ENCODE assay signal across 9 mouse cellular contexts in the genomic region with DNA sequence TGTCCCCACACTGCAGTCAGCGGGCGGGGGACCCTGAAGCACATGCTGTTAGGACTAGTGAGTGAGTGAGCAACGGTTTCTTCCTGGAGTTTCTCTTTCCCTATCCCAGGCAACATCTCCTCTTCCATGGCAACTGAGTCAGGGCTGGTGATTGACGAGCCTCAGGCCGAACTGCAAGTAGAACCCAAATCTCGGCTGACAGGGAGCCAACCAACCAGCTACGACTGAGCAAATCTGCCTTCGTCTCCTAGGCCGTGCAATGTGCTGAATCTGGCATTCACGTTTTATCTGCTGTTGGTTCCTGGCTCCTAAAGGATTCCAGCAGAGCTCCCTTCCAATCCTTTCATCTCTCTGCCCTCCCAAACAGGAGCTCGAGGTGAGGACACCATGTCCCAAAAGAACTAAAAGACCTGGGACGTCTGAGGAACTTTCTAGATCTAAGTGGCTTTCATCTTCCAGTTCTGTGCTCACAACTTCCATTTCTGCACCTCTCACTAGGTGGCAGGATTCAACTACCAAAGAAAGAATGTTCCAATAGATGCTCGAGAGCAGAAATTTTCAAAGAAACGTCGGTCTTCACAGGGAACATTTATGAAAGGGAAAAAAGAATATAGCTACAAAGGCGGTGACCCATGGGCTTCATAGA. TPM values are rescaled to one million over a fixed set of nuclear protein-coding genes. Genes with fewer than 3 reads are reported as not detected.
DNase-seq lines count a peak whose midpoint lies in the region; ATAC-seq and TF ChIP-seq lines count a peak whose summit lies in the region.
"Had no signal": no experiment of that assay in that cellular context is flagged by ENCODE, and none has a peak within 500 bp of the region (broad histone marks: within the 10 kb centered on the region; RNA-seq: fewer than 3 reads in every experiment).

No protein-coding gene starts in this region.

- no peak overlapping the region for H3K27ac ChIP-seq in midbrain, embryonic 11.5 days (ENCODE audit: low read depth, low read length)
- H3K27ac ChIP-seq in midbrain, embryonic 15.5 days, result no peak overlapping the region
- H3K27ac ChIP-seq in embryonic facial prominence, embryonic 15.5 days (replicated peaks), result no peak overlapping the region
- peak overlapping the region; percentile 15; the same call in 1 of the 2 replicates for H3K27ac ChIP-seq in intestine, postnatal 0 days (ENCODE audit: low read depth, low read length)
- no peak overlapping the region for H3K27ac ChIP-seq in liver, embryonic 11.5 days (ENCODE audit: low read depth, low read length)

- WGBS in midbrain, embryonic 11.5 days, result 48% methylated on average over 16 of the region's 16 CpGs
- WGBS in midbrain, embryonic 15.5 days, result 46% methylated on average over 16 of the region's 16 CpGs
- 35% methylated on average over 16 of the region's 16 CpGs for WGBS in embryonic facial prominence, embryonic 15.5 days
- 37% methylated on average over 16 of the region's 16 CpGs for WGBS in intestine, postnatal 0 days
- 40% methylated on average over 16 of the region's 16 CpGs for WGBS in liver, embryonic 11.5 days

- no peak overlapping the region for H3K9ac ChIP-seq in midbrain, embryonic 11.5 days (ENCODE audit: low read length)
- no peak overlapping the region for H3K9ac ChIP-seq in midbrain, embryonic 15.5 days
- no peak overlapping the region for H3K9ac ChIP-seq in embryonic facial prominence, embryonic 15.5 days
- H3K9ac ChIP-seq in intestine, postnatal 0 days (ENCODE audit: low read depth, low read length), result peak overlapping the region; percentile 13; the same call in 1 of the 2 replicates
- no peak overlapping the region for H3K9ac ChIP-seq in liver, embryonic 11.5 days (ENCODE audit: low read depth, low read length)

- DNase-seq in midbrain, embryonic 11.5 days (ENCODE audit: low spot score, missing footprints), result peak; percentile 84
- DNase-seq in R1 (ENCODE audit: low read depth, low spot score), result peak; percentile 42
- DNase-seq in left cerebral cortex, postnatal 10 days (ENCODE audit: extremely low spot score in 1 of 2, low spot score in 2 of 2), result peak; percentile 24 to 47
- peak; percentile 44 for DNase-seq in retina, adult 2 months (ENCODE audit: low read depth, low spot score)
- DNase-seq in liver, embryonic 11.5 days (ENCODE audit: low spot score), result no peak

- no peak overlapping the region for H3K4me3 ChIP-seq in midbrain, embryonic 11.5 days (ENCODE audit: low read depth, low read length)
- H3K4me3 ChIP-seq in midbrain, embryonic 15.5 days, result no peak overlapping the region
- H3K4me3 ChIP-seq in embryonic facial prominence, embryonic 15.5 days (replicated peaks), result peak overlapping the region; percentile 12; the same call in 1 of the 2 replicates
- H3K4me3 ChIP-seq in intestine, postnatal 0 days (ENCODE audit: low read depth, low read length), result peak overlapping the region; percentile 26
- no peak overlapping the region for H3K4me3 ChIP-seq in liver, embryonic 11.5 days (ENCODE audit: low read depth, low read length)
- H3K4me3 ChIP-seq: megakaryocyte, embryonic 14.5 days had no signal

- H3K4me2 ChIP-seq in midbrain, embryonic 11.5 days, result no peak overlapping the region
- H3K4me2 ChIP-seq in midbrain, embryonic 15.5 days, result no peak overlapping the region
- H3K4me2 ChIP-seq in embryonic facial prominence, embryonic 15.5 days (replicated peaks), result peak overlapping the region; percentile 15; the same call in 1 of the 2 replicates
- peak overlapping the region; percentile 40 for H3K4me2 ChIP-seq in intestine, postnatal 0 days (replicated peaks; ENCODE audit: low read depth)
- H3K4me2 ChIP-seq in liver, embryonic 11.5 days, result no peak overlapping the region

- peaks cover 3% of the 10 kb centered on the region for H3K27me3 ChIP-seq in midbrain, embryonic 11.5 days (ENCODE audit: control insufficient read depth, insufficient read depth, low read length)
- peaks cover 7% of the 10 kb centered on the region for H3K27me3 ChIP-seq in midbrain, embryonic 15.5 days (replicated peaks)
- no peaks in the 10 kb centered on the region for H3K27me3 ChIP-seq in embryonic facial prominence, embryonic 15.5 days
- no peaks in the 10 kb centered on the region for H3K27me3 ChIP-seq in intestine, postnatal 0 days (replicated peaks; ENCODE audit: control insufficient read depth, insufficient read depth, low read length)
- H3K27me3 ChIP-seq in liver, embryonic 11.5 days (replicated peaks; ENCODE audit: control insufficient read depth, insufficient read depth, low read length), result peaks cover 8% of the 10 kb centered on the region

- no peak for ATAC-seq in midbrain, embryonic 11.5 days (ENCODE audit: low FRiP score)
- no peak; the same call in 1 of the 2 replicates for ATAC-seq in midbrain, embryonic 15.5 days (replicated peaks)
- ATAC-seq in embryonic facial prominence, embryonic 15.5 days (ENCODE audit: insufficient number of reproducible peaks, low FRiP score, low TSS enrichment, low read depth), result no peak
- no peak for ATAC-seq in intestine, postnatal 0 days
- no peak for ATAC-seq in liver, embryonic 11.5 days (replicated peaks; ENCODE audit: low FRiP score)

- intact Hi-C loops in left cerebral cortex, postnatal 10 days (cut with DNase I), result loop anchor here (10.0 kb wide), 1 partner anchor 120 kb away; no protein-coding TSS in a partner anchor

- peak; percentile 79 for TF ChIP-seq CTCF in intestine, postnatal 0 days (IDR thresholded peaks at IDR 0.05; ENCODE audit: low read depth)

- H3K9me3 ChIP-seq in midbrain, embryonic 11.5 days (ENCODE audit: control insufficient read depth, low read length), result no peaks in the 10 kb centered on the region
- H3K9me3 ChIP-seq in midbrain, embryonic 15.5 days, result no peaks in the 10 kb centered on the region
- H3K9me3 ChIP-seq in embryonic facial prominence, embryonic 15.5 days (replicated peaks), result no peaks in the 10 kb centered on the region
- H3K9me3 ChIP-seq in intestine, postnatal 0 days (ENCODE audit: control insufficient read depth), result peaks cover 4% of the 10 kb centered on the region; the same call in 1 of the 2 replicates
- H3K9me3 ChIP-seq in liver, embryonic 11.5 days (ENCODE audit: control insufficient read depth, low read length), result no peaks in the 10 kb centered on the region

- H3K36me3 ChIP-seq in midbrain, embryonic 11.5 days (ENCODE audit: control insufficient read depth, insufficient read depth, low read length), result no peaks in the 10 kb centered on the region
- no peaks in the 10 kb centered on the region for H3K36me3 ChIP-seq in midbrain, embryonic 15.5 days (replicated peaks)
- H3K36me3 ChIP-seq in embryonic facial prominence, embryonic 15.5 days, result no peaks in the 10 kb centered on the region
- H3K36me3 ChIP-seq in intestine, postnatal 0 days (ENCODE audit: control insufficient read depth, insufficient read depth), result no peaks in the 10 kb centered on the region
- no peaks in the 10 kb centered on the region for H3K36me3 ChIP-seq in liver, embryonic 11.5 days (ENCODE audit: control insufficient read depth, insufficient read depth, low read length)

- H3K4me1 ChIP-seq in midbrain, embryonic 11.5 days (ENCODE audit: control insufficient read depth, insufficient read depth, low read length), result peaks cover 4% of the 10 kb centered on the region; the same call in 1 of the 2 replicates
- peaks cover 6% of the 10 kb centered on the region; the same call in 1 of the 2 replicates for H3K4me1 ChIP-seq in midbrain, embryonic 15.5 days
- H3K4me1 ChIP-seq in embryonic facial prominence, embryonic 15.5 days, result peaks cover 20% of the 10 kb centered on the region
- 0 out of 2 replicates have a peak, but pooled peaks cover 3% of the 10 kb centered on the region for H3K4me1 ChIP-seq in intestine, postnatal 0 days (replicated peaks; ENCODE audit: control insufficient read depth, insufficient read depth, low read length)
- H3K4me1 ChIP-seq in liver, embryonic 11.5 days (replicated peaks; ENCODE audit: control insufficient read depth, insufficient read depth, low read length), result no peaks in the 10 kb centered on the region

RNA-seq across cellular contexts. Expression of a gene that starts 1.6 kb away (rescaled TPM):
- 4.8 and 5.2 TPM in 2 replicates for polyA plus RNA-seq in midbrain, embryonic 11.5 days (2014; fragmentation: Nextera tagmentation; extraction: Ambion mirVana)
- 1.4 and 1.7 TPM in 2 replicates for polyA plus RNA-seq in midbrain, embryonic 15.5 days (2015; fragmentation: Nextera tagmentation; extraction: Ambion mirVana)
- 6.9 and 9.2 TPM in 2 replicates for polyA plus RNA-seq in embryonic facial prominence, embryonic 15.5 days (2015; fragmentation: Nextera tagmentation; extraction: Ambion mirVana)
- polyA plus RNA-seq in intestine, postnatal 0 days (2015; fragmentation: Nextera tagmentation; extraction: Ambion mirVana), result 23.9 and 25.3 TPM in 2 replicates
- 1 to 10 TPM; 1.4 to 2.7 TPM for total RNA-seq in left cerebral cortex, postnatal 10 days (2021)
- polyA plus RNA-seq in liver, embryonic 11.5 days (2014; fragmentation: Nextera tagmentation; extraction: Ambion mirVana), result 1.9 and 2.4 TPM in 2 replicates

RNA-seq across cellular contexts. Expression of a gene that starts 32.9 kb away (rescaled TPM):
- polyA plus RNA-seq in midbrain, embryonic 11.5 days (2014; fragmentation: Nextera tagmentation; extraction: Ambion mirVana), result 21.5 and 25.7 TPM in 2 replicates
- 12.0 and 12.9 TPM in 2 replicates for polyA plus RNA-seq in midbrain, embryonic 15.5 days (2015; fragmentation: Nextera tagmentation; extraction: Ambion mirVana)
- polyA plus RNA-seq in embryonic facial prominence, embryonic 15.5 days (2015; fragmentation: Nextera tagmentation; extraction: Ambion mirVana), result 108 and 113 TPM in 2 replicates
- polyA plus RNA-seq in intestine, postnatal 0 days (2015; fragmentation: Nextera tagmentation; extraction: Ambion mirVana), result 210 and 211 TPM in 2 replicates
- total RNA-seq in left cerebral cortex, postnatal 10 days (2021), result 10 to 100 TPM; 15.5 to 16.3 TPM
- polyA plus RNA-seq in liver, embryonic 11.5 days (2014; fragmentation: Nextera tagmentation; extraction: Ambion mirVana), result 32.5 and 36.1 TPM in 2 replicates

Comparison
In these comparisons a context has a peak if more than half of its experiments do, and no peak if none do; other contexts are left out.
1. H3K4me2 ChIP-seq: peak in embryonic facial prominence, embryonic 15.5 days (single experiment) and intestine, postnatal 0 days (single experiment); none in midbrain, embryonic 11.5 days (single experiment), midbrain, embryonic 15.5 days (single experiment) and liver, embryonic 11.5 days (single experiment).
2. H3K4me3 ChIP-seq: peak in embryonic facial prominence, embryonic 15.5 days (single experiment) and intestine, postnatal 0 days (single experiment); none in midbrain, embryonic 11.5 days (single experiment), midbrain, embryonic 15.5 days (single experiment) and liver, embryonic 11.5 days (single experiment).